Mouse (Mus musculus) G1E (cell line): ENCODE data around the gene Nudt17.

Experiments
- CTCF ChIP-seq: IDR thresholded peaks from 2 replicates; pipeline ENCODE4 v1.5.1; 2012; ENCODE audit warnings: low read depth, low read length, inconsistent platforms, mixed read lengths
- TAL1 ChIP-seq: conservative IDR thresholded peaks from 2 replicates; pipeline ENCODE4 v1.6.1; 2012; ENCODE audit warnings: low read depth, low read length, inconsistent platforms, mixed read lengths

DNA sequence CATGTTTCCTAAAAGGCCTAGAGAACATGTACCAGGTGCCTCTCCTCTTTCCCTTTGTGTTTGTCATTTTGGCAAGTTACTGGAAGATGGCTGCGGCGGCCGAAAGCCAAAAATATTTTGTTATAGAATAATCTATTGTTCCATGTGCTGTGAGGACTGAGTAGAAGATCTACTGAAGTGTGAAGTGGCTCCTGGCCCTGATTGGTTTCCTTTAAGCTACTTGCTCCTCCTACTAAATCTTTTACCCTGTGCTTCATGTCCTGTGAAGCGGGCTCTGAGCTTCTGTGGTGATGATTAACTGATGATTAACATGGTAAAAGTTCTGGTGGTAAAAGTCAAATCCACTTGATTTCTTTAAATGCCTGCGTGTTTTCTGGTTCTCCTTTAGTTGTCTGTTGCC, 41.4 kb downstream of the Nudt17 start:
- TF ChIP-seq CTCF (no peak), TAL1 (no peak)
